Mouse (Mus musculus) limb, embryonic 11.5 days (tissue): ENCODE measurements around the gene Pde6b. TPM values are rescaled to one million over a fixed set of nuclear protein-coding genes. Genes with fewer than 3 reads are reported as not detected.

Source experiments
- ATAC-seq: fragments of 200-750 bp; cut with Nextera tagmentation; 2 replicates; pipeline ENCODE4 v1.8.0; 2017; ENCODE audit warnings: low read depth; ENCODE audit not compliant: insufficient number of reproducible peaks, low FRiP score, low TSS enrichment
- DNase-seq: peaks from one replicate; pipeline ENCODE4 v3.0.0-alpha.2; 2015; ENCODE audit warnings: low spot score
- H3K27ac ChIP-seq: fragments of 300-500 bp; sonication (generic); replicated peaks from 2 replicates; pipeline ENCODE4 v1.5.1; 2014; ENCODE audit warnings: low read depth, mild to moderate bottlenecking, low read length
- H3K27me3 ChIP-seq: fragments of 300-500 bp; sonication (generic); 2 replicates; pipeline ENCODE4 v1.6.1; 2014; ENCODE audit warnings: mild to moderate bottlenecking, low read length, mixed read lengths; ENCODE audit not compliant: control insufficient read depth, insufficient read depth
- H3K36me3 ChIP-seq: fragments of 300-500 bp; sonication (generic); 2 replicates; pipeline ENCODE4 v1.6.1; 2014; ENCODE audit warnings: mild to moderate bottlenecking, low read length, moderate library complexity, mixed read lengths; ENCODE audit not compliant: control insufficient read depth, insufficient read depth
- H3K4me1 ChIP-seq: fragments of 300-500 bp; sonication (generic); 2 replicates; pipeline ENCODE4 v1.6.1; 2014; ENCODE audit warnings: low read length, mixed read lengths; ENCODE audit not compliant: control insufficient read depth, insufficient read depth
- H3K4me2 ChIP-seq: fragments of 300-500 bp; sonication (generic); 2 replicates; pipeline ENCODE4 v1.6.1; 2014; ENCODE audit warnings: low read depth, mild to moderate bottlenecking, moderate library complexity; ENCODE audit not compliant: severe bottlenecking
- H3K4me3 ChIP-seq: fragments of 300-500 bp; sonication (generic); 2 replicates; pipeline ENCODE4 v1.5.1; 2014; ENCODE audit warnings: low read depth, low read length
- H3K9ac ChIP-seq: fragments of 300-500 bp; sonication (generic); 2 replicates; pipeline ENCODE4 v1.6.1; 2014; ENCODE audit warnings: mild to moderate bottlenecking, low read length
- H3K9me3 ChIP-seq: fragments of 300-500 bp; sonication (generic); 2 replicates; pipeline ENCODE4 v1.6.1; 2016; ENCODE audit warnings: low read length; ENCODE audit not compliant: control insufficient read depth
- WGBS: fragments of 180-500 bp; shearing (Covaris S2); extraction: QIAGEN DNeasy Blood & Tissue Kit; methylation state at CpG from one replicate; pipeline ENCODE4 v1.1.7; 2014; 5-methylcytosine and 5-hydroxymethylcytosine counted together
- polyA plus RNA-seq: library from polyadenylated mRNA; unstranded; fragments of >200 nt; fragmentation: Nextera tagmentation; extraction: Ambion mirVana; gene quantifications from 2 replicates; pipeline ENCODE4 v1.2.1, GENCODE M21; 2014

Gene Pde6b
- polyA plus RNA-seq, 1 experiment from 2014 or later, result 0.13 TPM

GRCm38 (mm10) chr5:108374079-108374478 is 14.1 kb upstream of the Pde6b start:
- 82% methylated on average over 5 of the region's 5 CpGs for whole genome bisulfite sequencing
- no peak for ATAC-seq
- peaks cover 27% of the 10 kb centered on the region for H3K27me3 ChIP-seq

GRCm38 (mm10) chr5:108376059-108376458 is 12.1 kb upstream of the Pde6b start:
- Histone ChIP-seq H3K36me3 (no peaks in the 10 kb centered on the region), H3K4me2 (no peak overlapping the region), H3K27me3 (peaks cover 8% of the 10 kb centered on the region), H3K9me3 (no peaks in the 10 kb centered on the region), H3K4me1 (no peaks in the 10 kb centered on the region), H3K9ac (no peak overlapping the region), H3K4me3 (no peak overlapping the region), H3K27ac (no peak overlapping the region)
- ATAC-seq (no peak), DNase-seq (no peak)
- WGBS, result 74% methylated on average over 1 of the region's 1 CpGs

More at GRCm38 (mm10) chr5:108374079-108374478, 14.1 kb upstream of the Pde6b start:
- Histone ChIP-seq H3K27ac (no peak overlapping the region), H3K4me2 (no peak overlapping the region), H3K9ac (no peak overlapping the region), H3K4me1 (peaks cover 2% of the 10 kb centered on the region; the same call in 1 of the 2 replicates), H3K9me3 (no peaks in the 10 kb centered on the region), H3K36me3 (no peaks in the 10 kb centered on the region), H3K4me3 (no peak overlapping the region)
- no peak for DNase-seq

GRCm38 (mm10) chr5:108378346-108378745 is 9.8 kb upstream of the Pde6b start:
- Histone ChIP-seq H3K9me3 (no peaks in the 10 kb centered on the region), H3K4me2 (no peak overlapping the region), H3K36me3 (no peaks in the 10 kb centered on the region), H3K4me1 (no peaks in the 10 kb centered on the region), H3K9ac (no peak overlapping the region), H3K27me3 (no peaks in the 10 kb centered on the region), H3K4me3 (no peak overlapping the region), H3K27ac (no peak overlapping the region)
- ATAC-seq (no peak), DNase-seq (no peak)
- 89% methylated on average over 4 of the region's 4 CpGs for WGBS

- no peaks in the 10 kb centered on the region for H3K4me1 ChIP-seq
- 85% methylated on average over 2 of the region's 2 CpGs for WGBS
- ATAC-seq, result no peak
- H3K4me3 ChIP-seq, result no peak overlapping the region
- no peaks in the 10 kb centered on the region for H3K27me3 ChIP-seq
- no peak overlapping the region for H3K27ac ChIP-seq
- no peak for DNase-seq
- no peaks in the 10 kb centered on the region for H3K9me3 ChIP-seq
- no peaks in the 10 kb centered on the region for H3K36me3 ChIP-seq
- H3K4me2 ChIP-seq, result no peak overlapping the region
- no peak overlapping the region for H3K9ac ChIP-seq
These were observed 2.6 kb upstream of the Pde6b start for GRCm38 (mm10) chr5:108385632-108386031.

GRCm38 (mm10) chr5:108386449-108386848 is 1.7 kb upstream of the Pde6b start:
- Histone ChIP-seq H3K9me3 (no peaks in the 10 kb centered on the region), H3K4me1 (no peaks in the 10 kb centered on the region), H3K4me3 (no peak overlapping the region), H3K36me3 (no peaks in the 10 kb centered on the region), H3K27ac (no peak overlapping the region), H3K4me2 (no peak overlapping the region), H3K27me3 (no peaks in the 10 kb centered on the region), H3K9ac (no peak overlapping the region)
- no peak for DNase-seq
- WGBS, result 76% methylated on average over 4 of the region's 4 CpGs
- no peak for ATAC-seq

- WGBS, result 73% methylated on average over 3 of the region's 3 CpGs
- Histone ChIP-seq H3K27ac (no peak overlapping the region), H3K36me3 (no peaks in the 10 kb centered on the region), H3K4me1 (no peaks in the 10 kb centered on the region), H3K27me3 (no peaks in the 10 kb centered on the region), H3K4me3 (no peak overlapping the region), H3K9ac (no peak overlapping the region), H3K4me2 (no peak overlapping the region), H3K9me3 (no peaks in the 10 kb centered on the region)
- no peak for DNase-seq
- no peak for ATAC-seq
These were observed 1.6 kb downstream of the Pde6b start for GRCm38 (mm10) chr5:108389744-108390143.

- no peak overlapping the region for H3K9ac ChIP-seq
- no peak overlapping the region for H3K4me3 ChIP-seq
- no peak overlapping the region for H3K27ac ChIP-seq
- WGBS, result 76% methylated on average over 4 of the region's 4 CpGs
- no peaks in the 10 kb centered on the region for H3K36me3 ChIP-seq
- H3K9me3 ChIP-seq, result no peaks in the 10 kb centered on the region
- no peaks in the 10 kb centered on the region for H3K4me1 ChIP-seq
- H3K27me3 ChIP-seq, result no peaks in the 10 kb centered on the region
- no peak for DNase-seq
- ATAC-seq, result no peak
- H3K4me2 ChIP-seq, result no peak overlapping the region
These were observed 15.3 kb downstream of the Pde6b start for GRCm38 (mm10) chr5:108403453-108403852.

- ATAC-seq (no peak), DNase-seq (no peak)
- H3K4me2 ChIP-seq, result no peak overlapping the region
- H3K36me3 ChIP-seq, result no peaks in the 10 kb centered on the region
- no peaks in the 10 kb centered on the region for H3K4me1 ChIP-seq
- 68% methylated on average over 1 of the region's 1 CpGs for WGBS
- H3K9ac ChIP-seq, result no peak overlapping the region
- no peak overlapping the region for H3K4me3 ChIP-seq
- no peaks in the 10 kb centered on the region for H3K27me3 ChIP-seq
- H3K27ac ChIP-seq, result no peak overlapping the region
- H3K9me3 ChIP-seq, result no peaks in the 10 kb centered on the region
These were observed 17.3 kb downstream of the Pde6b start for GRCm38 (mm10) chr5:108405460-108405859.

GRCm38 (mm10) chr5:108406977-108407376 is 18.8 kb downstream of the Pde6b start:
- WGBS, result 77% methylated on average over 2 of the region's 2 CpGs
- ATAC-seq (no peak), DNase-seq (no peak)
- no peak overlapping the region for H3K4me3 ChIP-seq
- H3K9me3 ChIP-seq, result no peaks in the 10 kb centered on the region
- no peaks in the 10 kb centered on the region for H3K36me3 ChIP-seq
- H3K4me2 ChIP-seq, result no peak overlapping the region
- H3K27me3 ChIP-seq, result no peaks in the 10 kb centered on the region
- H3K27ac ChIP-seq, result no peak overlapping the region
- no peaks in the 10 kb centered on the region for H3K4me1 ChIP-seq
- no peak overlapping the region for H3K9ac ChIP-seq
